Mouse (Mus musculus): ENCODE measurements at regions not wholly inside any gene's neighbourhood (a gene's known extent, or its start where the extent isn't known, plus 50 kb on each side); places are given as distances from the start of the nearest gene placed in this dataset.

- no peak for DNase-seq
Observed at GRCm38 (mm10) chr13:44251503-44251902, 466.9 kb downstream of the Cd83 start.

- DNase-seq: no peak
Observed at GRCm38 (mm10) chr13:44252496-44252895, 467.9 kb downstream of the Cd83 start.

- no peak for DNase-seq
Observed at GRCm38 (mm10) chr13:44258422-44258821, 470.9 kb upstream of the Jarid2 start.

GRCm38 (mm10) chr13:44260039-44260438 is 469.2 kb upstream of the Jarid2 start:
- no peak for DNase-seq

- no peak for DNase-seq
Observed at GRCm38 (mm10) chr13:44260637-44261333, 468.5 kb upstream of the Jarid2 start.

- no peak for DNase-seq
Observed at GRCm38 (mm10) chr13:44272746-44273524, 456.3 kb upstream of the Jarid2 start.

GRCm38 (mm10) chr13:44277952-44278351 is 451.3 kb upstream of the Jarid2 start:
- DNase-seq: no peak

GRCm38 (mm10) chr13:44279036-44279435 is 450.2 kb upstream of the Jarid2 start:
- no peak for DNase-seq

- DNase-seq: no peak
Observed at GRCm38 (mm10) chr13:44280296-44280695, 449.0 kb upstream of the Jarid2 start.

GRCm38 (mm10) chr13:44281796-44282195 is 447.5 kb upstream of the Jarid2 start:
- no peak for DNase-seq

GRCm38 (mm10) chr13:44282306-44282705 is 447.0 kb upstream of the Jarid2 start:
- DNase-seq: no peak

- DNase-seq: no peak
Observed at GRCm38 (mm10) chr13:44282731-44283571, 446.3 kb upstream of the Jarid2 start.

- no peak for DNase-seq
Observed at GRCm38 (mm10) chr13:44285881-44286280, 443.4 kb upstream of the Jarid2 start.

GRCm38 (mm10) chr13:44290199-44290598 is 439.1 kb upstream of the Jarid2 start:
- no peak for DNase-seq

- DNase-seq: no peak
Observed at GRCm38 (mm10) chr13:44292476-44293056, 436.7 kb upstream of the Jarid2 start.

GRCm38 (mm10) chr13:44293736-44294416 is 435.4 kb upstream of the Jarid2 start:
- DNase-seq: peak; percentile 65

GRCm38 (mm10) chr13:44295621-44296020 is 433.7 kb upstream of the Jarid2 start:
- no peak for DNase-seq

GRCm38 (mm10) chr13:44300611-44301010 is 428.7 kb upstream of the Jarid2 start:
- DNase-seq: peak; percentile 83

GRCm38 (mm10) chr13:44301215-44301614 is 428.1 kb upstream of the Jarid2 start:
- DNase-seq: no peak

- peak; percentile 61 for DNase-seq
Observed at GRCm38 (mm10) chr13:44301936-44302335, 427.3 kb upstream of the Jarid2 start.

GRCm38 (mm10) chr13:44305134-44305991 is 423.9 kb upstream of the Jarid2 start:
- DNase-seq: no peak
